Mouse (Mus musculus): Measurements from ENCODE around the gene Il13ra2. TPM values are rescaled to one million over a fixed set of nuclear protein-coding genes. Genes with fewer than 3 reads are reported as not detected.
A peak's percentile ranks its signal among the peaks of the same experiment; 100 is the strongest.
"Not testable (repeated sequence)": the region's sequence is repeated elsewhere in the genome, so short reads cannot be mapped to it uniquely, and the experiment has no call there.

Gene Il13ra2
- polyA plus RNA-seq (2015; fragmentation: Nextera tagmentation; extraction: Ambion mirVana), result not detected in 2 replicates

- Histone ChIP-seq H3K4me2 (no peak within 1 kb of the TSS), H3K9ac (no peak within 1 kb of the TSS), H3K27ac (no peak within 1 kb of the TSS), H3K27me3 (no peaks in the 10 kb centered on the region), H3K4me1 (no peaks in the 10 kb centered on the region), H3K36me3 (no peaks in the 10 kb centered on the region), H3K9me3 (no peaks in the 10 kb centered on the region), H3K4me3 (no peak within 1 kb of the TSS)
- 32% methylated on average over 1 of the region's 1 CpGs for WGBS
- ATAC-seq (ENCODE audit: borderline replicate concordance, extremely low read depth, low FRiP score, low TSS enrichment), result no peak
Measured at GRCm38 (mm10) chrX:147429129-147429528, at the start of gene Il13ra2. TSS of gene Il13ra2 (minus strand) at chrX:147429192.

DNA sequence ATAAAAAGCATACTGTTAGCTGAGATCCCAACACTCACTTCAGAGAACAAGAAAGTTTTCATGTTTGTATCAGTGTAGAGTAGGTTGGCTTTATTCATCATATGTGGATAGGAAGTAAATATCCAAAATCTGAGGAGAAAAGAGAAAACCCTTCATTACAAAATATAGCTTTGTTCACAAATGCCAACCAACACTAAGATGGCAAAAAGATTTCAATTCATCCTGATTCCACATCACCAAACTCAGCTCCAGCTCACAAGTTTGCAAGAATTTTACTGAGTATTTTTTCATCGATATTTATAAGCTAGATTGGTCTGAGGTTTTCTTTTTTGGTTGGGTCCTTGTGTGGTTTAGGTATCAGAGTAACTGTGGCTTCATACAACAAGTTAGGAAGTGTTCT, 24.6 kb upstream of the Il13ra2 start, which contains the start of gene Vmn1r239-ps:
Gene Vmn1r239-ps (minus strand): TSS at position 101 of the 400 bp plus-strand sequence.
- H3K27ac ChIP-seq; H3K4me2 ChIP-seq; H3K9ac ChIP-seq; H3K36me3 ChIP-seq; ATAC-seq (ENCODE audit: borderline replicate concordance, extremely low read depth, low FRiP score, low TSS enrichment); H3K4me1 ChIP-seq; H3K4me3 ChIP-seq; H3K27me3 ChIP-seq; H3K9me3 ChIP-seq: not testable (repeated sequence)
- 80% methylated on average over 1 of the region's 1 CpGs for WGBS

- Histone ChIP-seq H3K4me2 (no peak overlapping the region), H3K36me3 (no peaks in the 10 kb centered on the region), H3K4me3 (no peak overlapping the region), H3K9me3 (no peaks in the 10 kb centered on the region), H3K4me1 (no peaks in the 10 kb centered on the region), H3K27ac (no peak overlapping the region), H3K27me3 (no peaks in the 10 kb centered on the region), H3K9ac (no peak overlapping the region)
- ATAC-seq (ENCODE audit: borderline replicate concordance, extremely low read depth, low FRiP score, low TSS enrichment), result no peak
- 81% methylated on average over 4 of the region's 4 CpGs for WGBS
Measured at GRCm38 (mm10) chrX:147443386-147443785, 14.4 kb upstream of the Il13ra2 start.

- Histone ChIP-seq H3K4me3 (no peak overlapping the region), H3K9ac (no peak overlapping the region), H3K4me1 (no peaks in the 10 kb centered on the region), H3K27ac (no peak overlapping the region), H3K4me2 (no peak overlapping the region), H3K27me3 (no peaks in the 10 kb centered on the region), H3K36me3 (no peaks in the 10 kb centered on the region), H3K9me3 (no peaks in the 10 kb centered on the region)
- no peak for ATAC-seq (ENCODE audit: borderline replicate concordance, extremely low read depth, low FRiP score, low TSS enrichment)
- WGBS, result 68% methylated on average over 2 of the region's 2 CpGs
Measured at GRCm38 (mm10) chrX:147435400-147435799, 6.4 kb upstream of the Il13ra2 start.

- ATAC-seq (ENCODE audit: borderline replicate concordance, extremely low read depth, low FRiP score, low TSS enrichment), result peak; percentile 89; the same call in 1 of the 2 replicates
- Histone ChIP-seq H3K36me3 (no peaks in the 10 kb centered on the region), H3K4me1 (no peaks in the 10 kb centered on the region), H3K27me3 (no peaks in the 10 kb centered on the region), H3K4me2 (no peak overlapping the region), H3K4me3 (no peak overlapping the region), H3K27ac (no peak overlapping the region), H3K9ac (no peak overlapping the region), H3K9me3 (no peaks in the 10 kb centered on the region)
- 29% methylated on average over 1 of the region's 1 CpGs for WGBS
Measured at GRCm38 (mm10) chrX:147429753-147430152, 761 bp upstream of the Il13ra2 start.

GRCm38 (mm10) chrX:147393446-147393845, 35.5 kb downstream of the Il13ra2 start:
- Histone ChIP-seq H3K36me3 (no peaks in the 10 kb centered on the region), H3K9me3 (no peaks in the 10 kb centered on the region), H3K4me2 (no peak overlapping the region), H3K27ac (no peak overlapping the region), H3K4me1 (no peaks in the 10 kb centered on the region), H3K4me3 (no peak overlapping the region), H3K9ac (no peak overlapping the region), H3K27me3 (no peaks in the 10 kb centered on the region)
- ATAC-seq (ENCODE audit: borderline replicate concordance, extremely low read depth, low FRiP score, low TSS enrichment), result no peak
- WGBS, result 63% methylated on average over 1 of the region's 1 CpGs

GRCm38 (mm10) chrX:147349167-147349566, 79.8 kb downstream of the Il13ra2 start:
- no peak overlapping the region for H3K4me2 ChIP-seq
- ATAC-seq (ENCODE audit: borderline replicate concordance, extremely low read depth, low FRiP score, low TSS enrichment), result no peak
- H3K27me3 ChIP-seq, result no peaks in the 10 kb centered on the region
- WGBS, result 81% methylated on average over 2 of the region's 2 CpGs
- no peak overlapping the region for H3K9ac ChIP-seq
- H3K36me3 ChIP-seq, result no peaks in the 10 kb centered on the region
- H3K4me3 ChIP-seq, result no peak overlapping the region
- no peaks in the 10 kb centered on the region for H3K4me1 ChIP-seq
- H3K27ac ChIP-seq, result no peak overlapping the region
- H3K9me3 ChIP-seq, result no peaks in the 10 kb centered on the region

Other genes with a start within 250 kb of the Il13ra2 start
- not detected in 2 replicates for gene Vmn1r239-ps, start 24.5 kb upstream of the Il13ra2 start, polyA plus RNA-seq (2015; fragmentation: Nextera tagmentation; extraction: Ambion mirVana)
- gene Lrch2, start 124.9 kb upstream of the Il13ra2 start, polyA plus RNA-seq (2015; fragmentation: Nextera tagmentation; extraction: Ambion mirVana), result 3.0 and 3.4 TPM in 2 replicates

Measured in lung, embryonic 15.5 days (tissue).